Mouse (Mus musculus) right cerebral cortex, postnatal 14 days (tissue): Measurements from ENCODE around the gene Ugt1a8.

ENCODE experiments used
- DNase-seq: peaks from one replicate; pipeline ENCODE4 v3.0.0; 2022

Ugt1a8 gene

DNA sequence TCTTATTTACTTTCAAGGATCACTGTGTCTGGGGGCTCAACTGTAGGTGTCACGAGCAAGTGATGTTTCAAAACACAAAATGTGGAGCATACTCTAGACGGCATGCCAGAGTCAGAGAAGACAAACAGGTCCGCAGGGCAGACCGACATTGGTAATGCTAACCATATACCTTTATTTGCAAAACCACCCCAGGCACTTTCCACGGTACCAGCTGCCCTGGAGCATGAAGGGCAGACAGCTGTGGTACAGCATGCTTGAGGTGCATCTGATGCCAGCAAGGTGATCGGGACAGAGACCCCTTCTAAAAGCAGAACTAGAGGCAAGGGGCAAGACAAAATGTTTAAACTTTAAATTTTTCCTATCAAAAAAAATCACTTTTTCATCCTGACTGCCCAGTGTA lies 175.3 kb downstream of the Ugt1a8 start:
- DNase-seq = no peak

DNA sequence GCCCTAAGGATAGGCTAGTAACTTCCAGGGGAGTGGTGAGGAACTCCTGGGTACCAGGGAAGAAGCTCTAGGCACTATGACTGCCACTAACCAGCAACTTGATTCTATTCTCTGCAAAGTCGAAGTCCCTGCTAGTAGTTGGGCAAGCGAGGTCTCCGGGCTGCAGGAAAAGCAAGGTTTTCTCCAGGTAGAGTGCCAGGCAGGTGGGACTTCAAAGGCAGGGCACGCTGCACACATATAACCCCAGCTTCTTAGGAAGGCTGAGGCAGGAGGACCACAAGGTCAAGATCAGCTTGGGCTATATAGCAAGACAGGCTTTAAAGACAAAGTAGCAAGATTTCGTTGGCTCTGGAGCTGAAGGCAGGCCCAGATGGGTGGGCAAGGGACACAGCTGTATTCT lies 176.2 kb downstream of the Ugt1a8 start:
- DNase-seq = no peak

DNA sequence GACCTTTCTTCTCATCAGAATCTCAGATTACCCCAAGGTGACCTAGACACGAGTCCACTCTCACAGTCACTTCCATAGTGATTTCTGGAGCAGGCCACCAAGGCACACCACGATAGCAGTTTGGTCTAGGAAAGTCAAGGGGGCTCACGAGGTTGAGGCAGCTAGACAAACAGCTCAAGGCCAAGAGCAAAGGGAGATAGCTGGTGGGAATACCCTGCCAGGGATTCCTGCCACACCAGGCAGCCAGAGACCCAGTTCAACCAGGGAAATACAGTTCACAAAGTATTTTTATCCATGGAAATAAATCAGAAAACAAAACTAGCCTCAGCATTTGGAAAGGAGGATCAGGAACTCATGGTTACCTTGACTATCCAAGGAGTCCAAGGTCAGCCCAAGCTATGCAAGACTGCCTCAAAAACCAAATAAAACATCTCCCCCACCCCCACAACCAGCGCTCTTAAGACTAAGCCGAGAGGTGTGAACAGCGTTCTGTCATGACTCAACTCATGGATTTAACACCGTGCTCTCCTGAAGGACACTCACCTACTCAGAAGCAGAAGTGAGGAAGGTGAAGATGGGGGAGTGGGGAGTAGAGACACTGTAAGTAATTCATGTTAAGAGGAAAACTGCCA lies 176.7 kb downstream of the Ugt1a8 start:
- no peak for DNase-seq

DNA sequence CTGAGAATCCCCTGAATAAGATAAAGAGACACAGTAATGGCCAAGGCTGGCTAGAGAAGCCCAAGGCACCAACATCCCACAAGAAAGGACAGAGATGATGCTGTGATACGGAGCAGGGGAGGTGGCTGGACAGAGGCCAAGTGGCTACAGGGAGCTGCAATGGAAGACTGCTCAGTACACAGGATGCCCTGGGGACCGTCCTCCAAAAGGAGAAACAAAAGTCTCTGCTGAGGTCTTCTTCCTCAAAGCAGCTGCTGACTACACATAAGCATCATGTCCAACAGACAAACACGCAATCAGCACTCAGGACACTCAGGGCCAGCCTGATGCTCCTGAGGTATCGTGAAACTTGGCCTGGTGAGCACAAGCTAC lies 177.2 kb downstream of the Ugt1a8 start:
- no peak for DNase-seq

DNA sequence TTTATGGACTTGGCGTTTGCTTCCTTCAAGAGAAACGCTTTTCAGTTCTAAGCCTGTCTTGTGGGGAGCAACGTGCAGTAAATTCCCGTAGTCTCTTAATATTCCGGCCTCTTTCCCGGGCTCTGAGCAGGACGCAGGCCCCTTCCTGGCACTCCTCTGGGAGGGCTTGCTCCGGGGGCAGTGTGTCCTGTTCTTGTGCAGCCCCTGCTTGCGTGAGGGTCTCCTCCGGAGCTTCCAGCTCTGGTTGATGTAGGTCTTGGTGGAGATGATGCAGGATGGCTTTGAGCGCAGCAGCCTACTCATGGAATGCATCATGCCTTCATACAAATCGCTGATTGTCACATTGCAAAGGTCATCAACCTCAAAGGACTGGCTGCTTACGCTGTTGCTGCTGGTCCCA lies 178.5 kb downstream of the Ugt1a8 start:
- no peak for DNase-seq

DNA sequence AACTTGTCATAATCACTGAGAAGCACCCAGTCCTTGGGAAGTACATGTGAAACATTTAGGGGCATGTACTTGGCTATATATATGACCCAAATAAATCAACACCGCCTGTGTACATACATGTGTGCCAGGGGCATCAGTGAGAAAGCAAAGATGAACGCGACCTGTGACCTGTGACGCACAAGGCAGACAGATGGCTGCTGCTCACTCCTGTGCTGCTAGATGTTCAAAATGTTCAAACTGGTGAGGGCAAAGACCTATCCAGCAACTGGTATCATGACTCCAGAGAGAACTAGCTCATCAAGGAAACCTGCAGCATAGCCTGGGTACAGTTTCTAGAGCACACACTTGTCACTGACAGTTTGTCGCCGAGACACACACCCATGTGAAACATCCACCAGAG lies 179.9 kb downstream of the Ugt1a8 start:
- DNase-seq = no peak

DNA sequence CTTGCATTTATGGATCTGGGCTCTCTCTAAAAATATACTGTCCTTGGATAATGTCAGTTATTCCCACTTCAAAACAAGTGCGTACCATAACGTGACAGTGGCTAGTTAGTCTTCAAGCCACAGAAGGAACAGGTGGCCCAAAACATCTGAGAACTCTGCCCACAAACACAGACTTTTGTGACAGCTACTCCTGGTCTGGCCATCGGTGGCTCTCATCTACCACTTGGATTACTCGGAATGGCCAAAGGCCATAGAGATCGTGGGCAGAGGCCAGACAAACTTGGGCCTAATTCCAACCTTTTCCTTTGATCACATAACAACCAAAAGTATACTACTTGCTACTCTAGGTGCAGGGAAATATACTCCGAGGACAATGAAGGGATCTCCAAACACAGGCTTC lies 180.5 kb downstream of the Ugt1a8 start:
- no peak for DNase-seq
